Mouse (Mus musculus) erythroblast, embryonic 14.5 days (primary cell): ENCODE results near the gene Cadps.

Source experiments
- GATA1 ChIP-seq: IDR thresholded peaks from 2 replicates; pipeline ENCODE4 v1.6.1; 2012; ENCODE audit warnings: low read length, inconsistent platforms, mixed read lengths
- TAL1 ChIP-seq: IDR thresholded peaks from 3 replicates; pipeline ENCODE4 v1.6.1; 2012; ENCODE audit warnings: low read length, inconsistent platforms, mixed read lengths

DNA sequence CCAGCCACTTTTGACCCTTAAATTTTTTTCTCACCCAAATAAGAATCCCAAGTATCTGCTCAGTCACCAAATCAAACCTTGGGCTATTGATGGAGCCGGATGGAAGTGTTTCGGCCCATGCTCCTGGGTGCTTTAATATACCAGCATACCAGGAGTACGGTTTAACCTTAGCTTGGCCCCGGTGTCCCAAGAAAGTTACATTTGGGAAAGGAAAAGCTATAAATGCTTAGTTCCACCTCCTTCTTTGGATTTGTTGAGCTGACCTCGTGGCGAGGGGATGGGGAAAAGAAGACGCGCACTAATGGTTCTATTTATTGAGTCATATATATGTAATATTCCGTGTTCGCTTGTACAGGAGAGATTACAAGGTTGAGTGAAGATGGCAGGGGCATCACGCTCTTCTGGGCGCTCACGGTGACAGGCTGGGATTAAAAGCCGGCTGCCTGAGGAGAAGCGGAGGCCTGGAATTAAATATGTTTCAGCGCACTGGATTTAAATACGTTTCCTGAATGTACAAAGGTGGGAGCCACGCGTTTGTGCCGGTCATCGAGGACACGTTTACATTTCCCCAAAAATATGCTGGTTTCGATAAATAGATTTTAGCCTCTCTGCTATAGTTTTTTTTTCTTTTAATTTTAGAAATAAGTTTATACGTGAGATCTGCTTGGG is 481.0 kb downstream of the Cadps start:
- TF ChIP-seq GATA1 (no peak), TAL1 (no peak)
